Mouse (Mus musculus) C2C12 (cell line): ENCODE measurements around the gene Wdr27. TPM values are rescaled to one million over a fixed set of nuclear protein-coding genes. Genes with fewer than 3 reads are reported as not detected.
"Not testable (repeated sequence)": the region's sequence is repeated elsewhere in the genome, so short reads cannot be mapped to it uniquely, and the experiment has no call there.

Source experiments
- H3K27me3 ChIP-seq: one replicate; pipeline ENCODE4 v1.6.1; 2011; ENCODE audit not compliant: control insufficient read depth, insufficient read depth, insufficient read length
- H3K36me3 ChIP-seq: one replicate; pipeline ENCODE4 v1.6.1; 2011; ENCODE audit not compliant: control insufficient read depth, insufficient read depth
- H3K4me3 ChIP-seq: one replicate; pipeline ENCODE4 v1.5.1; 2011; ENCODE audit warnings: mild to moderate bottlenecking, control low read depth; ENCODE audit not compliant: poor library complexity, insufficient read depth, severe bottlenecking
- H3K79me2 ChIP-seq: one replicate; pipeline ENCODE4 v1.6.1; 2011; ENCODE audit not compliant: control insufficient read depth, insufficient read depth
- H3K79me3 ChIP-seq: one replicate; pipeline ENCODE4 v1.6.1; 2011; ENCODE audit warnings: low read depth, control low read depth
- H3ac ChIP-seq: one replicate; pipeline ENCODE3; 2011; ENCODE audit warnings: low read depth; ENCODE audit not compliant: control insufficient read depth, insufficient read length
- CEBPB ChIP-seq: IDR thresholded peaks from one replicate; pipeline ENCODE4 v1.6.1; 2011; ENCODE audit warnings: low read depth, mild to moderate bottlenecking, control low read depth, moderate library complexity
- CTCF ChIP-seq: IDR thresholded peaks from one replicate; pipeline ENCODE4 v1.5.1; 2011; ENCODE audit not compliant: control insufficient read depth, insufficient read depth, insufficient read length
- FOSL1 ChIP-seq: IDR thresholded peaks from one replicate; pipeline ENCODE4 v1.8.0; 2011; ENCODE audit warnings: mild to moderate bottlenecking, low read length; ENCODE audit not compliant: poor library complexity, insufficient read depth, severe bottlenecking
- MAX ChIP-seq: IDR thresholded peaks from one replicate; pipeline ENCODE4 v1.6.1; 2011; ENCODE audit warnings: mild to moderate bottlenecking, control low read depth
- MYOD1 ChIP-seq: IDR thresholded peaks from one replicate; pipeline ENCODE4 v1.6.1; 2011; ENCODE audit warnings: low read depth; ENCODE audit not compliant: control insufficient read depth, insufficient read length
- MYOG ChIP-seq: IDR thresholded peaks from one replicate; pipeline ENCODE4 v1.6.1; 2011; ENCODE audit not compliant: control insufficient read depth, insufficient read length; ENCODE audit errors: extremely low read depth
- USF1 ChIP-seq: IDR thresholded peaks from one replicate; pipeline ENCODE4 v1.6.1; 2011; ENCODE audit warnings: low read depth, mild to moderate bottlenecking, control low read depth, moderate library complexity
- long read RNA-seq, 2 experiments: library from polyadenylated mRNA; unstranded; transcript quantifications; one replicate each; pipeline ENCODE4 v2.0.0; 2019 to 2020
- polyA plus RNA-seq: library from polyadenylated mRNA; unstranded; fragments of >200 nt; fragmentation: generic; extraction: Trizol; gene quantifications from one replicate; pipeline ENCODE4 v1.2.1, GENCODE M21; 2012; ENCODE audit warnings: missing spikeins

Gene Wdr27
- 5.6 TPM for polyA plus RNA-seq
- long read RNA-seq, experiment 1, partial matches to known transcripts, result 1 of 6 reads
- long read RNA-seq, experiment 1, other reads (novel, unspliced or antisense), result 1 of 6 reads
- long read RNA-seq, experiment 2, result 0 reads

GRCm38 (mm10) chr17:14943009-14943728 lies at the start of gene Wdr27, which contains the start of gene 1600012H06Rik:
TSS of gene Wdr27 (minus strand) at chr17:14943158.
TSS of gene 1600012H06Rik (plus strand) at chr17:14943184.
- peaks cover 18% of the 10 kb centered on the region for H3K79me3 ChIP-seq
- H3K27me3 ChIP-seq, result no peaks in the 10 kb centered on the region
- H3K4me3 ChIP-seq, result peak within 1 kb of the TSS; percentile 75
- peak within 1 kb of the TSS; percentile 96 for H3ac ChIP-seq
- TF ChIP-seq USF1 (no peak), CEBPB (peak; percentile 2), MYOG (no peak), CTCF (no peak), MAX (peak; percentile 65), MYOD1 (no peak), FOSL1 (no peak)
- peaks cover 28% of the 10 kb centered on the region for H3K79me2 ChIP-seq
- H3K36me3 ChIP-seq, result peaks cover 33% of the 10 kb centered on the region

- H3K79me2 ChIP-seq, H3K27me3 ChIP-seq, H3K36me3 ChIP-seq, H3K79me3 ChIP-seq, H3K4me3 ChIP-seq, H3ac ChIP-seq: not testable (repeated sequence)
Measured at GRCm38 (mm10) chr17:14992522-14993138, 49.7 kb upstream of the Wdr27 start.

GRCm38 (mm10) chr17:14990116-14990702 lies 47.3 kb upstream of the Wdr27 start:
- not testable (repeated sequence) for H3K27me3 ChIP-seq, H3ac ChIP-seq, H3K36me3 ChIP-seq, H3K4me3 ChIP-seq, H3K79me3 ChIP-seq, H3K79me2 ChIP-seq

- H3K79me2 ChIP-seq, H3K79me3 ChIP-seq, H3K36me3 ChIP-seq, H3ac ChIP-seq, H3K27me3 ChIP-seq: not testable (repeated sequence)
- H3K4me3 ChIP-seq, result peak within 1 kb of the TSS; percentile 18
Measured at GRCm38 (mm10) chr17:14978362-14979038, 35.5 kb upstream of the Wdr27 start, which contains the start of the genes 9030025P20Rik and Gm3417. TSS of gene 9030025P20Rik (plus strand) at chr17:14978468. TSS of gene Gm3417 (minus strand) at chr17:14978790.

GRCm38 (mm10) chr17:14977718-14978361 lies 34.9 kb upstream of the Wdr27 start:
- not testable (repeated sequence) for H3K79me2 ChIP-seq, H3K79me3 ChIP-seq, H3ac ChIP-seq, H3K36me3 ChIP-seq, H3K27me3 ChIP-seq
- H3K4me3 ChIP-seq, result peak overlapping the region; percentile 18

- not testable (repeated sequence) for H3K79me2 ChIP-seq, H3K4me3 ChIP-seq, H3K27me3 ChIP-seq, H3ac ChIP-seq, H3K36me3 ChIP-seq, H3K79me3 ChIP-seq
Measured at GRCm38 (mm10) chr17:14968373-14968913, 25.5 kb upstream of the Wdr27 start.

GRCm38 (mm10) chr17:14961557-14962154 lies 18.7 kb upstream of the Wdr27 start:
- not testable (repeated sequence) for H3K27me3 ChIP-seq, H3K4me3 ChIP-seq, H3ac ChIP-seq
- Histone ChIP-seq H3K36me3 (peaks cover 22% of the 10 kb centered on the region), H3K79me2 (peaks cover 41% of the 10 kb centered on the region), H3K79me3 (peaks cover 25% of the 10 kb centered on the region)

- Histone ChIP-seq H3K79me3 (peaks cover 30% of the 10 kb centered on the region), H3ac (peak within 1 kb of the TSS; percentile 93), H3K4me3 (peak within 1 kb of the TSS; percentile 55), H3K36me3 (peaks cover 28% of the 10 kb centered on the region), H3K79me2 (peaks cover 47% of the 10 kb centered on the region)
- H3K27me3 ChIP-seq, result not testable (repeated sequence)
Measured at GRCm38 (mm10) chr17:14960951-14961556, 18.1 kb upstream of the Wdr27 start, which contains the start of gene Phf10. TSS of gene Phf10 (minus strand) at chr17:14961273.
